Mouse (Mus musculus): ENCODE results near the gene Glyat. TPM values are rescaled to one million over a fixed set of nuclear protein-coding genes. Genes with fewer than 3 reads are reported as not detected.

Glyat gene
- polyA plus RNA-seq, 1 experiment: not detected

DNA sequence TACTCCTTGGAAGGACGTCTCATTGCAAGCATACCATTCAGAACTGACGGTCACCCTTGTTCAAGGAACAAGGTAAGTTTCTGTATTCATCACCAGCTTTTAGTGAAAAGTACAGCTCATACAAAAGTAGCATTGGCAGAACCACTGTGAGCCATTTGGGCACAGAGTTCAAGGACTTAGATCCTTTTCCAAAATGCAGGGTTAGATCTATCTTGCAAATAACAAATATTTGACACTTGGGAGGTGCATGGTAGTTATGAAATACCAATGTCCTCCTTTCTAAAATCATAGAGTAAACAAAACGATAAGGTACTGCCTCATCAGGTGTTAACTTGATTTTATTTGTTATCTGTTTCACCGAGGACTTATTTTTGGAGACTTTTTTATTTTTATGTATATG is 37.9 kb downstream of the Glyat start:
- no peak for DNase-seq (ENCODE audit: low read depth, low spot score)
- WGBS: 78% methylated on average over 4 of the region's 4 CpGs

DNA sequence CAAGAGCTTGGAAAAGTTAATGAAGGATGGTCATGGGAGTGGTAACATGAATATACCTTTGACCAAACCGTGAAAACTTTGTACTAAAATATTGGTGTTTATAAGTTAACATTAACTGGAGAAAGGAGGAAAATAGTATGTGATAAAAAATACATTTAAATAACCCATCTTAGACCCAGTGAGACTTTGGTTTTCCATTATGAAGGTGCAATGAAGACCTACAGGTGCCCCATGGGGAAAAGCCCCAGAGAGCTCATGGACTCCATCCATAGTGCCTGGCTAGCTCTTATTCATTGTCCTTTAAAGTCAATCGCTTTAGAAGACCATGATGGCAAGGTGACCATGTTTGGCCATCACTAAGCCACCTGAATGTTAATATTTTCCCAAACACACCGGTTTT is 44.7 kb downstream of the Glyat start, which contains the start of gene Olfr1443:
Gene Olfr1443, plus strand, starts transcription at position 301 of the 400 bp plus-strand sequence.
- no peak for DNase-seq (ENCODE audit: low read depth, low spot score)
- 69% methylated on average over 3 of the region's 3 CpGs for WGBS

DNA sequence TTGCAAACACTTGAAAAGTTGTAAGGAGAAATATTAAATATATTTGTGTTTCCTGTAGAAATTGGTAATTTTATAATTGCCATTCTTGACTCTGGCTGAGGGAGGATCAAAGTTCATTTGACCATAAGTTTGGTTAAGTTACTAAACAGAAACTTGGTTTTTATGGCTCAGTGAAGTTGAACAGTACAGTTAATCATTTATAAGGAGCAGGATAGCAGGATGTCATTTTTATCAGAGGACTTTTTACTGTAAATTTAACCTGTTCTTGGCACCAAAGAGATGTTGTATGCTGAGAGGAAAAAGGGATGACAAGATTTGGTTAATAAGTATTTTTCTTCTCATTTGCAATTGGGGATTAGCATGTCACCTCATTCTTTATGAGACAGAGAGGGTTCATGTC is 51.5 kb downstream of the Glyat start:
- DNase-seq (ENCODE audit: low read depth, low spot score): no peak

DNA sequence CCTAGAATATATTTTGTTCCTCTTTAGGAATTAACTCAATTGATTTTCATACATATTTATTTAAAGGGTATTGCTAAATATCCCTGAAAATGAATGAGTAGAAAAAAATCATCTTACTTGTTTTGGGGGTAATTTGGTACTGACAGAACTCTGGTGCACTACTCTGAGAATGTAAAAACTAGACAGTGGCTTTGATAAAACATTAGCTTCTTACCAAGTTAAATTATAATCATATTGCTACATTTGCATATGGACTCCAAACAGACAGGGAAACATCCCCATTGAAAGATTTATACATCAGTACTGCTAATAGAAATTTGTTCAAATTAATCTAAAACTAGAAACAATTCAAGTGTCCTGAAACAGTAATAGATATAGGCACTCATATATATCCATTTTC is 52.1 kb downstream of the Glyat start:
- no peak for DNase-seq (ENCODE audit: low read depth, low spot score)

DNA sequence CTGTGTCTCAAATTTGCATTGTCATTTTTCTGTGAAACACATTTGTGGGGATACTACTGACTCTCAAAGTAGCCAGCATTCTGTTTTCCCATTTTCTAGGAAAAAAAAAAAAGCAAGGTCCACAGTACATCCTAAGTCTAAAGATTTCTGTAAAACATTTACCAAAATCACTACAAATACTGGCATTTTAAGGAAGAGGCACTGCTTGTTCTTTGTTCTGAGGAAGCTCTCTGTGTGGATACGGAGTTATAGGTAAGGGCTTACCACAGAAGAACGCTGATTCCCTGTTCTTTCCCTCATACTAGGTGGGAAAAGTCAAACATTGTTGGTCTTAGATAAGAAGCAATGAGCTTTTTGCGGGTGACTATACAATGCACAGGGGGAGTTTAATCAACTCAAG is 62.5 kb downstream of the Glyat start, which contains the start of gene Keg1:
Gene Keg1, plus strand, starts transcription at position 197 of the 400 bp plus-strand sequence.
- DNase-seq (ENCODE audit: low read depth, low spot score): no peak
- 40% methylated on average over 3 of the region's 3 CpGs for WGBS

DNA sequence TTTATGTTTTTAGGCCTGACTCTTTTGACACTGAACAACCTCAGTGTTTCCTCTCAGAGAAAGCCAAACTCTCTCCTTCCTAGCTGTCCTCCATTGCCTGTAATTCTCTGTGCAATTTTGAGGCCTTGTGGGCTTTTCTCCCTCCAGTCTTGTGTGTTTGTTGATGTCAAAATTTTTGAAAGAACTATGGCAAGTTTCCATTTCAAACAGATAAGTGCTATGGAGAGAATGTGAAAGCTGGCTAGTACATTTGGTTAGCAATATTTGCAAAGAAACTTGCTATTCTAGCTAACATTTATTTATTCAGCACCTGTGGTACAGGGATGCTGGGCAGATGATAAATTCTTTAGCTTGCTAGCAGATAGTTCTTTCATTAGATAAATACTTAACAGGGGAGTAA is 63.1 kb downstream of the Glyat start:
- DNase-seq (ENCODE audit: low read depth, low spot score): no peak

Other genes starting within 250 kb of the Glyat start
- not detected in 2 replicates for gene Olfr1440, start 246.0 kb upstream of the Glyat start, polyA plus RNA-seq (2012; rRNA removed)
- not detected in 2 replicates for gene Olfr1441, start 215.9 kb upstream of the Glyat start, polyA plus RNA-seq (2012; rRNA removed)
- gene Pfpl, start 205.4 kb upstream of the Glyat start, polyA plus RNA-seq (2012; rRNA removed): not detected in 2 replicates
- gene Mpeg1, start 172.5 kb upstream of the Glyat start, polyA plus RNA-seq (2012; rRNA removed): 7.9 and 17.8 TPM in 2 replicates
- 10.3 and 13.1 TPM in 2 replicates for gene Dtx4, start 131.9 kb upstream of the Glyat start, polyA plus RNA-seq (2012; rRNA removed)
- 2.2 and 2.8 TPM in 2 replicates for gene Fam111a, start 87.6 kb upstream of the Glyat start, polyA plus RNA-seq (2012; rRNA removed)
- not detected in 2 replicates for gene Gm4952, start 33.3 kb upstream of the Glyat start, polyA plus RNA-seq (2012; rRNA removed)
- not detected in 2 replicates for gene Olfr1442, start 37.1 kb downstream of the Glyat start, polyA plus RNA-seq (2012; rRNA removed)
- gene Olfr1443, start 44.8 kb downstream of the Glyat start, polyA plus RNA-seq (2012; rRNA removed): not detected in 2 replicates
- not detected in 2 replicates for gene Keg1, start 62.5 kb downstream of the Glyat start, polyA plus RNA-seq (2012; rRNA removed)
- gene Cntf, start 132.3 kb downstream of the Glyat start, polyA plus RNA-seq (2012; rRNA removed): 2.0 TPM in 2 replicates
- 9.5 and 13.0 TPM in 2 replicates for gene Zfp91, start 162.8 kb downstream of the Glyat start, polyA plus RNA-seq (2012; rRNA removed)
- gene Lpxn, start 162.9 kb downstream of the Glyat start, polyA plus RNA-seq (2012; rRNA removed): 10.5 and 11.6 TPM in 2 replicates
- gene Gm5244, start 213.4 kb downstream of the Glyat start, polyA plus RNA-seq (2012; rRNA removed): not detected in 2 replicates
- not detected in 2 replicates for gene Olfr1444, start 224.0 kb downstream of the Glyat start, polyA plus RNA-seq (2012; rRNA removed)